Mouse (Mus musculus): ENCODE results near the gene U2af1l4.

DNA sequence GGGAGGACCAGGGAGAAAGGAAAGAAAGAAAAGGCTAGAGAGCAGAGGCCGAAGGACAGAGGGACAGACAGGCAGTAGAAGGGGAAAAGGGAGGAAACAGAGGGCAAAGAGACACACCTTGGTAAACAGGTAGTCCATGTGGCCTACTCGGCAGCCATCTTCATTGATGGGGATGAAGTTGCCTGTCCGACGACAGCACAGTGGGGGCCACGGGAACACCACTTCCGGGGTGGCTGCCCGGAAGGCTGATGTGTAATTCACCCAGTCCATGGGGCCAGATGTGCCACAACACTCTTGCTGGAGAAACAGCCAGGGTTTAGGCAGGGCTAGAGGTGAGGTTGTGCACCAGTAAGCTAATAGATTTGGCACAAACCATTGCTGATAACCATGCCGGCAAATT lies 41.8 kb downstream of the U2af1l4 start:
- no peak for TF ChIP-seq POLR2A (IDR thresholded peaks at IDR 0.05; ENCODE audit: insufficient read depth, low read length)
- no peak for TF ChIP-seq CTCF (IDR thresholded peaks at IDR 0.05; ENCODE audit: low read depth, low read length)

All from ES-Bruce4 (cell line).